Comparison of ENCODE assay signal across 8 mouse cellular contexts in genomic region chr1:33756258-33757032, GRCm38 (mm10). TPM values are rescaled to one million over a fixed set of nuclear protein-coding genes. Genes with fewer than 3 reads are reported as not detected.
DNase-seq lines count a peak whose midpoint lies in the region; ATAC-seq and TF ChIP-seq lines count a peak whose summit lies in the region.

No protein-coding gene starts in this region.

- no peak for TF ChIP-seq EP300 in liver, embryonic 14.5 days (IDR thresholded peaks at IDR 0.05; ENCODE audit: low read depth)

- H3K9ac ChIP-seq in forebrain, embryonic 14.5 days (ENCODE audit: low read length): peak overlapping the region; percentile 79
- peak overlapping the region; percentile 93 for H3K9ac ChIP-seq in liver, embryonic 14.5 days (replicated peaks)

- no peaks in the 10 kb centered on the region for H3K27me3 ChIP-seq in forebrain, embryonic 14.5 days (replicated peaks; ENCODE audit: control insufficient read depth, insufficient read depth, low read length)
- H3K27me3 ChIP-seq in liver, embryonic 14.5 days (ENCODE audit: control insufficient read depth, insufficient read depth, low read length): no peaks in the 10 kb centered on the region

- TF ChIP-seq CTCF in liver, embryonic 14.5 days (IDR thresholded peaks at IDR 0.05; ENCODE audit: low read depth): no peak

- no peaks in the 10 kb centered on the region for H3K9me3 ChIP-seq in forebrain, embryonic 14.5 days (replicated peaks; ENCODE audit: control insufficient read depth, low read length)
- no peaks in the 10 kb centered on the region for H3K9me3 ChIP-seq in liver, embryonic 14.5 days (ENCODE audit: control insufficient read depth, low read length)

- DNase-seq in kidney, adult 18-20 months: peak; percentile 6
- DNase-seq in kidney, postnatal 10 days: no peak
- DNase-seq in MEL-GATA-1-ER (ENCODE audit: extremely low read depth, low read depth): peak; percentile 33
- DNase-seq in forebrain, embryonic 14.5 days (ENCODE audit: low spot score): no peak
- DNase-seq in liver, embryonic 14.5 days (ENCODE audit: low read depth in 3 of 3, low spot score in 3 of 3): peak in 1 of 3 experiments; percentile 51
- DNase-seq in gastrocnemius, postnatal 14 days: no peak
- no peak for DNase-seq in layer of hippocampus, adult 8-10 months (ENCODE audit: low spot score in 2 of 2)
- DNase-seq in ovary, postnatal 14 days (ENCODE audit: low spot score): no peak

- peaks cover 10% of the 10 kb centered on the region; the same call in 1 of the 2 replicates for H3K4me1 ChIP-seq in forebrain, embryonic 14.5 days (ENCODE audit: control insufficient read depth, insufficient read depth, low read length)
- peaks cover 34 to 38% of the 10 kb centered on the region in 2 experiments for H3K4me1 ChIP-seq in liver, embryonic 14.5 days (replicated peaks; ENCODE audit: control insufficient read depth in 2 of 2, insufficient read depth in 2 of 2, low read length in 1 of 2)

- 21% methylated on average over 18 of the region's 18 CpGs for WGBS in forebrain, embryonic 14.5 days
- WGBS in liver, embryonic 14.5 days (ENCODE audit: insufficient replicate concordance): 9% methylated on average over 18 of the region's 18 CpGs

- H3K4me2 ChIP-seq in forebrain, embryonic 14.5 days (ENCODE audit: low read length): peak overlapping the region; percentile 96
- H3K4me2 ChIP-seq in liver, embryonic 14.5 days (ENCODE audit: low read depth): peak overlapping the region; percentile 92

- H3K36me3 ChIP-seq in forebrain, embryonic 14.5 days (ENCODE audit: control insufficient read depth, insufficient read depth, low read length): peaks cover 7% of the 10 kb centered on the region; the same call in 1 of the 2 replicates
- H3K36me3 ChIP-seq in liver, embryonic 14.5 days (replicated peaks; ENCODE audit: control insufficient read depth, insufficient read depth, low read depth): peaks cover 3% of the 10 kb centered on the region; the same call in 1 of the 2 replicates

- intact Hi-C loops in gastrocnemius, postnatal 14 days (cut with DNase I; ENCODE audit: low total_unique reads): no loop called here

- no peak for ATAC-seq in forebrain, embryonic 14.5 days
- peak; percentile 26; the same call in 1 of the 2 replicates for ATAC-seq in liver, embryonic 14.5 days (ENCODE audit: insufficient read depth)

- peak overlapping the region; percentile 63 for H3K4me3 ChIP-seq in forebrain, embryonic 14.5 days (ENCODE audit: low read depth, low read length)
- H3K4me3 ChIP-seq in liver, embryonic 14.5 days (ENCODE audit: insufficient read depth in 1 of 2, low read depth in 2 of 2, low read length in 2 of 2): peak overlapping the region; percentile 76 to 97

- H3K27ac ChIP-seq in forebrain, embryonic 14.5 days (ENCODE audit: low read depth, low read length): no peak overlapping the region
- peak overlapping the region; percentile 92 for H3K27ac ChIP-seq in liver, embryonic 14.5 days

RNA-seq across cellular contexts. Expression of gene Bag2, which starts 1.1 kb away (rescaled TPM):
- polyA plus RNA-seq in forebrain, embryonic 14.5 days (2014; fragmentation: Nextera tagmentation; extraction: Ambion mirVana): 23.9 and 28.5 TPM in 2 replicates
- 27.5 and 30.2 TPM in 2 replicates for polyA plus RNA-seq in liver, embryonic 14.5 days (2012; rRNA removed)
- polyA plus RNA-seq in liver, embryonic 14.5 days (2014; fragmentation: Nextera tagmentation; extraction: Ambion mirVana): 45.4 and 45.9 TPM in 2 replicates
- total RNA-seq in gastrocnemius, postnatal 14 days (2021): 10 to 100 TPM; 16.6 to 24.6 TPM
- total RNA-seq in layer of hippocampus, adult 8-10 months (2022): 10 to 100 TPM in 2 of 4 experiments, 1 to 10 TPM in 2; 8.5 to 10.5 (median 9.5) TPM

RNA-seq across cellular contexts. Expression of gene Rab23, which starts 36.8 kb away (rescaled TPM):
- 23.7 and 28.2 TPM in 2 replicates for polyA plus RNA-seq in forebrain, embryonic 14.5 days (2014; fragmentation: Nextera tagmentation; extraction: Ambion mirVana)
- polyA plus RNA-seq in liver, embryonic 14.5 days (2012; rRNA removed): 2.1 and 2.5 TPM in 2 replicates
- 2.9 and 3.8 TPM in 2 replicates for polyA plus RNA-seq in liver, embryonic 14.5 days (2014; fragmentation: Nextera tagmentation; extraction: Ambion mirVana)
- total RNA-seq in gastrocnemius, postnatal 14 days (2021): 1 to 10 TPM; 6.5 to 7.0 TPM
- 10 to 100 TPM; 28.1 to 35.6 (median 33.3) TPM for total RNA-seq in layer of hippocampus, adult 8-10 months (2022)

RNA-seq across cellular contexts. Expression of gene Zfp451, which starts 58.0 kb away (rescaled TPM):
- polyA plus RNA-seq in forebrain, embryonic 14.5 days (2014; fragmentation: Nextera tagmentation; extraction: Ambion mirVana): 43.4 and 54.2 TPM in 2 replicates
- polyA plus RNA-seq in liver, embryonic 14.5 days (2012; rRNA removed): 3.7 and 5.6 TPM in 2 replicates
- polyA plus RNA-seq in liver, embryonic 14.5 days (2014; fragmentation: Nextera tagmentation; extraction: Ambion mirVana): 6.1 and 6.9 TPM in 2 replicates
- 10 to 100 TPM; 14.1 TPM for total RNA-seq in gastrocnemius, postnatal 14 days (2021)
- 10 to 100 TPM; 45.9 to 62.3 (median 54.0) TPM for total RNA-seq in layer of hippocampus, adult 8-10 months (2022)

Comparison
In these comparisons a context has a peak if more than half of its experiments do, and no peak if none do; other contexts are left out.
1. DNase-seq: peak in kidney, adult 18-20 months (single experiment) and MEL-GATA-1-ER (single experiment); none in kidney, postnatal 10 days (single experiment), forebrain, embryonic 14.5 days (single experiment), gastrocnemius, postnatal 14 days (single experiment), layer of hippocampus, adult 8-10 months (0 of 2) and ovary, postnatal 14 days (single experiment).